Mouse (Mus musculus) CH12.LX (cell line): ENCODE results near the gene Tmcc1. TPM values are rescaled to one million over a fixed set of nuclear protein-coding genes. Genes with fewer than 3 reads are reported as not detected.

Experiments used
- DNase-seq: peaks from one replicate; pipeline ENCODE4 v3.0.0-alpha.2; 2013; ENCODE audit errors: extremely low read depth
- H3K27ac ChIP-seq: 2 replicates; pipeline ENCODE4 v1.5.1; 2012; ENCODE audit warnings: low read depth, mild to moderate bottlenecking, control low read depth, moderate library complexity; ENCODE audit not compliant: insufficient read depth
- H3K27me3 ChIP-seq: replicated peaks from 2 replicates; pipeline ENCODE3; 2012; ENCODE audit warnings: inconsistent platforms
- H3K36me3 ChIP-seq, 2 experiments: replicated peaks in 1 of 2; 2 replicates each; pipeline versions ENCODE3 to v1.6.1; 2012; ENCODE audit warnings: inconsistent platforms in 1 of 2, low read length in 1 of 2, mild to moderate bottlenecking in 1 of 2, mixed read lengths in 1 of 2, moderate library complexity in 1 of 2; ENCODE audit not compliant: control insufficient read depth in 1 of 2, insufficient read depth in 1 of 2
- H3K4me1 ChIP-seq, 2 experiments: 2 replicates each; pipeline ENCODE4 v1.6.1; 2012; ENCODE audit warnings: inconsistent platforms in 1 of 2, moderate library complexity in 1 of 2; ENCODE audit not compliant: insufficient read depth in 2 of 2, control insufficient read depth in 1 of 2
- H3K4me2 ChIP-seq: 2 replicates; pipeline ENCODE4 v1.6.1; 2012; ENCODE audit warnings: low read depth, mild to moderate bottlenecking, control low read depth; ENCODE audit not compliant: poor library complexity, insufficient read depth, severe bottlenecking
- H3K4me3 ChIP-seq, 3 experiments: fragments of 150-350 bp in 1 of 3; sonication (generic) in 1 of 3; replicated peaks in 1 of 3; 2 replicates each; pipeline versions ENCODE3 to v1.5.1; 2011 to 2012; ENCODE audit warnings: low read depth in 2 of 3, low read length in 2 of 3, mild to moderate bottlenecking in 2 of 3, moderate library complexity in 2 of 3, control low read depth in 1 of 3, improper control_type of control experiment in 1 of 3, inconsistent platforms in 1 of 3, mixed read lengths in 1 of 3; ENCODE audit not compliant: poor library complexity in 1 of 3
- H3K79me2 ChIP-seq: replicated peaks from 2 replicates; pipeline ENCODE4 v1.6.1; 2012; ENCODE audit warnings: mild to moderate bottlenecking, moderate library complexity; ENCODE audit not compliant: control insufficient read depth, poor library complexity, insufficient read depth, severe bottlenecking; ENCODE audit errors: extremely low read depth
- H3K9ac ChIP-seq: 2 replicates; pipeline ENCODE4 v1.6.1; 2012; ENCODE audit warnings: low read depth, mild to moderate bottlenecking, control low read depth, moderate library complexity; ENCODE audit not compliant: insufficient read depth
- H3K9me3 ChIP-seq: replicated peaks from 2 replicates; pipeline ENCODE3; 2012; ENCODE audit warnings: low read length, inconsistent platforms, mixed read lengths
- BHLHE40 ChIP-seq: IDR thresholded peaks from 2 replicates; pipeline ENCODE4 v1.6.1; 2011; ENCODE audit warnings: mild to moderate bottlenecking, low read depth, low read length, improper control_type of control experiment
- CHD1 ChIP-seq: IDR thresholded peaks from 2 replicates; pipeline ENCODE4 v1.6.1; 2012; ENCODE audit warnings: low read depth, low read length, improper control_type of control experiment, inconsistent platforms
- CTCF ChIP-seq, 2 experiments: IDR thresholded peaks in 1 of 2; conservative IDR thresholded peaks in 1 of 2; 2 replicates each; pipeline ENCODE4 v1.5.1; 2011 to 2012; ENCODE audit warnings: low read depth in 2 of 2, low read length in 2 of 2, improper control_type of control experiment in 1 of 2, inconsistent platforms in 1 of 2, mild to moderate bottlenecking in 1 of 2, moderate library complexity in 1 of 2
- E2F4 ChIP-seq: IDR thresholded peaks from 2 replicates; pipeline ENCODE4 v1.6.1; 2011; ENCODE audit warnings: low read depth, low read length, improper control_type of control experiment; ENCODE audit not compliant: insufficient replicate concordance
- ELF1 ChIP-seq: IDR thresholded peaks from 2 replicates; pipeline ENCODE4 v1.6.1; 2014; ENCODE audit warnings: low read depth, mild to moderate bottlenecking, inconsistent platforms, low read length, improper control_type of control experiment
- ETS1 ChIP-seq: conservative IDR thresholded peaks from 2 replicates; pipeline ENCODE4 v1.6.1; 2012; ENCODE audit warnings: low read depth, mild to moderate bottlenecking, inconsistent platforms, low read length, improper control_type of control experiment, moderate library complexity
- HCFC1 ChIP-seq: IDR thresholded peaks from 2 replicates; pipeline ENCODE4 v1.6.1; 2012; ENCODE audit warnings: low read depth, mild to moderate bottlenecking, inconsistent platforms, low read length, improper control_type of control experiment
- JUN ChIP-seq: IDR thresholded peaks from 2 replicates; pipeline ENCODE4 v1.6.1; 2011; ENCODE audit warnings: low read depth, mild to moderate bottlenecking, low read length, improper control_type of control experiment, moderate library complexity; ENCODE audit not compliant: insufficient read depth
- JUND ChIP-seq: conservative IDR thresholded peaks from 2 replicates; pipeline ENCODE4 v1.6.1; 2011; ENCODE audit warnings: low read depth, low read length, improper control_type of control experiment
- MAZ ChIP-seq: IDR thresholded peaks from 2 replicates; pipeline ENCODE4 v1.6.1; 2012; ENCODE audit warnings: low read depth, mild to moderate bottlenecking, inconsistent platforms, low read length, improper control_type of control experiment, moderate library complexity
- MXI1 ChIP-seq: IDR thresholded peaks from 2 replicates; pipeline ENCODE4 v1.6.1; 2011; ENCODE audit warnings: mild to moderate bottlenecking, low read depth, low read length, improper control_type of control experiment
- NELFE ChIP-seq: IDR thresholded peaks from 2 replicates; pipeline ENCODE4 v1.6.1; 2011; ENCODE audit warnings: low read depth, low read length, improper control_type of control experiment
- NRF1 ChIP-seq: IDR thresholded peaks from 2 replicates; pipeline ENCODE4 v1.6.1; 2014; ENCODE audit warnings: low read depth, mild to moderate bottlenecking, inconsistent platforms, low read length, improper control_type of control experiment, moderate library complexity
- PAX5 ChIP-seq: IDR thresholded peaks from 2 replicates; pipeline ENCODE4 v1.6.1; 2012; ENCODE audit warnings: low read length, inconsistent platforms, mixed read lengths
- RAD21 ChIP-seq: IDR thresholded peaks from 2 replicates; pipeline ENCODE4 v1.6.1; 2011; ENCODE audit warnings: low read depth, mild to moderate bottlenecking, low read length, improper control_type of control experiment, moderate library complexity
- RCOR1 ChIP-seq: conservative IDR thresholded peaks from 2 replicates; pipeline ENCODE4 v1.6.1; 2012; ENCODE audit warnings: low read depth, mild to moderate bottlenecking, inconsistent platforms, low read length, improper control_type of control experiment
- SIN3A ChIP-seq: IDR thresholded peaks from 2 replicates; pipeline ENCODE4 v1.6.1; 2012; ENCODE audit warnings: low read length, improper control_type of control experiment, inconsistent platforms
- TBP ChIP-seq: conservative IDR thresholded peaks from 2 replicates; pipeline ENCODE4 v1.6.1; 2011; ENCODE audit warnings: low read depth, low read length, improper control_type of control experiment
- TCF12 ChIP-seq: IDR thresholded peaks from 2 replicates; pipeline ENCODE4 v1.6.1; 2014; ENCODE audit warnings: low read depth, mild to moderate bottlenecking, inconsistent platforms, low read length, improper control_type of control experiment
- UBTF ChIP-seq: IDR thresholded peaks from 2 replicates; pipeline ENCODE4 v1.6.1; 2012; ENCODE audit warnings: low read depth, mild to moderate bottlenecking, inconsistent platforms, low read length, improper control_type of control experiment, moderate library complexity
- USF1 ChIP-seq: IDR thresholded peaks from 2 replicates; pipeline ENCODE4 v1.6.1; 2014; ENCODE audit warnings: low read depth, mild to moderate bottlenecking, inconsistent platforms, low read length, improper control_type of control experiment
- ZKSCAN1 ChIP-seq: IDR thresholded peaks from 2 replicates; pipeline ENCODE4 v1.6.1; 2012; ENCODE audit warnings: low read depth, inconsistent platforms, low read length, improper control_type of control experiment, borderline replicate concordance
- ZMIZ1 ChIP-seq: IDR thresholded peaks from 2 replicates; pipeline ENCODE4 v1.6.1; 2012; ENCODE audit warnings: low read depth, mild to moderate bottlenecking, inconsistent platforms, low read length, improper control_type of control experiment
- dilution Hi-C: fragments of 300-500 bp; cut with MboI; formaldehyde crosslinking; loops from 2 replicates; pipeline ENCODE4 v1.14.3; 2020; ENCODE audit warnings: low sequenced_read_pairs; ENCODE audit not compliant: extremely low pct_unique_long_range_greater_than_20kb, extremely low pct_ligation_motif_present
- in situ Hi-C: fragments of 300-500 bp; cut with MboI; formaldehyde crosslinking; loops from 3 replicates; pipeline ENCODE4 v1.14.3; 2019; ENCODE audit warnings: low sequenced_read_pairs, low pct_ligation_motif_present, low pct_unique_long_range_greater_than_20kb, mixed read lengths
- polyA plus RNA-seq: library from polyadenylated mRNA; unstranded; fragments of >175 nt; gene quantifications from 2 replicates; pipeline ENCODE4 v1.2.1, GENCODE M21; 2012; ENCODE audit warnings: low read depth; ENCODE audit not compliant: insufficient read length
- total RNA-seq, 2 experiments: library from RNA; depleted of rRNA; stranded (reverse); fragments of 300-350 nt in 1 of 2; fragments of >200 nt in 1 of 2; gene quantifications; 2 replicates each; pipeline ENCODE4 v1.2.3; 2012 to 2014

Gene Tmcc1
- total and polyA plus RNA-seq, 3 experiments: 3.6 to 60.8 (median 3.7) TPM

- in situ Hi-C loops: no loop called here
These were observed 217.7 kb downstream of the Tmcc1 start for GRCm38 (mm10) chr6:115975606-115976005.

GRCm38 (mm10) chr6:115973881-115974662 is 219.2 kb downstream of the Tmcc1 start:
- no peak for DNase-seq
- dilution Hi-C loops (no loop called here), in situ Hi-C loops (no loop called here)
- Histone ChIP-seq H3K4me3 (no peak overlapping the region), H3K79me2 (no peaks in the 10 kb centered on the region), H3K4me2 (no peak overlapping the region), H3K4me1 (peaks cover 13 to 63% of the 10 kb centered on the region in 2 experiments), H3K27ac (no peak overlapping the region), H3K9me3 (no peaks in the 10 kb centered on the region), H3K27me3 (no peaks in the 10 kb centered on the region)
- TF ChIP-seq PAX5 (no peak), JUND (no peak), UBTF (no peak), HCFC1 (no peak), MXI1 (no peak), TCF12 (no peak), MAZ (no peak), CTCF (conservative IDR thresholded peaks at IDR 0.05 in 1 of 2, IDR thresholded peaks at IDR 0.05 in 1 of 2; ENCODE audit: low read depth in 2 of 2, low read length in 2 of 2) (no peak), TBP (no peak), ETS1 (no peak), SIN3A (no peak), NELFE (no peak), CHD1 (no peak), ZMIZ1 (no peak)
- TF ChIP-seq, all 38 proteins: peak for 0
- Histone ChIP-seq H3K36me3 (peaks cover 68 to 95% of the 10 kb centered on the region in 2 experiments), H3K9ac (no peak overlapping the region)

More at GRCm38 (mm10) chr6:115975606-115976005, 217.7 kb downstream of the Tmcc1 start:
- Histone ChIP-seq H3K9me3 (no peaks in the 10 kb centered on the region), H3K9ac (no peak overlapping the region), H3K27ac (no peak overlapping the region), H3K4me1 (peaks cover 16 to 63% of the 10 kb centered on the region in 2 experiments), H3K4me2 (no peak overlapping the region), H3K36me3 (peaks cover 61 to 98% of the 10 kb centered on the region in 2 experiments), H3K79me2 (no peaks in the 10 kb centered on the region), H3K27me3 (no peaks in the 10 kb centered on the region), H3K4me3 (no peak overlapping the region)
- dilution Hi-C loops: no loop called here
- TF ChIP-seq JUN (no peak), E2F4 (no peak), RCOR1 (no peak), NRF1 (no peak), USF1 (no peak), ELF1 (no peak), ZKSCAN1 (no peak), HCFC1 (no peak), TCF12 (no peak), RAD21 (no peak), CHD1 (no peak), SIN3A (no peak), UBTF (no peak), BHLHE40 (no peak)
- DNase-seq: no peak
